Mouse (Mus musculus) gastrocnemius, postnatal 4 days (tissue): ENCODE measurements around the gene Cldn4. TPM values are rescaled to one million over a fixed set of nuclear protein-coding genes. Genes with fewer than 3 reads are reported as not detected.

Experiments used
- DNase-seq, 2 experiments: peaks; one replicate each; pipeline ENCODE4 v3.0.0; 2021 to 2022; ENCODE audit warnings: low spot score in 2 of 2, mixed read lengths in 2 of 2
- total RNA-seq, 2 experiments: library from RNA; stranded (reverse); gene quantifications; 2 replicates each; pipeline ENCODE4 v1.2.3; 2021

The Cldn4 gene
- total RNA-seq, 2 experiments from 2014 or later, result not detected

GRCm38 (mm10) chr5:134895291-134895690 lies 51.4 kb downstream of the Cldn4 start:
- DNase-seq, result peak in 1 of 2 experiments; percentile 59

Other genes with a start within 250 kb of the Cldn4 start
- 100 to 1,000 TPM; 334 to 400 TPM for gene Eln, start 199.6 kb downstream of the Cldn4 start, total RNA-seq
- not detected for gene Tmem270, start 40.2 kb downstream of the Cldn4 start, total RNA-seq
- not detected for gene Cldn13, start 31.4 kb downstream of the Cldn4 start, total RNA-seq
- 10 to 100 TPM in 1 of 2 experiments, 1 to 10 TPM in 1; 8.7 to 10.3 TPM for gene Mettl27, start 14.6 kb downstream of the Cldn4 start, total RNA-seq
- under 1 TPM in 1 of 2 experiments, not detected in 1; 0.29 TPM for gene Cldn3, start 39.3 kb upstream of the Cldn4 start, total RNA-seq
- gene Abhd11, start 62.2 kb upstream of the Cldn4 start, total RNA-seq, result 10 to 100 TPM; 44.0 to 44.6 TPM
- 1 to 10 TPM; 4.5 to 5.1 TPM for gene Stx1a, start 76.5 kb upstream of the Cldn4 start, total RNA-seq
- 10 to 100 TPM; 23.8 to 25.2 TPM for gene Dnajc30, start 117.3 kb upstream of the Cldn4 start, total RNA-seq
- 10 to 100 TPM; 29.9 to 33.3 TPM for gene Bud23, start 118.0 kb upstream of the Cldn4 start, total RNA-seq
- 1 to 10 TPM; 3.2 to 4.1 TPM for gene Vps37d, start 131.3 kb upstream of the Cldn4 start, total RNA-seq
- 10 to 100 TPM; 13.8 to 24.6 TPM for gene Mlxipl, start 143.0 kb upstream of the Cldn4 start, total RNA-seq
- 10 to 100 TPM; 18.3 to 22.2 TPM for gene Tbl2, start 202.7 kb upstream of the Cldn4 start, total RNA-seq
- 10 to 100 TPM; 27.3 to 28.0 TPM for gene Bcl7b, start 221.3 kb upstream of the Cldn4 start, total RNA-seq
- gene Baz1b, start 240.3 kb upstream of the Cldn4 start, total RNA-seq, result 10 to 100 TPM; 59.4 to 63.6 TPM